Mouse (Mus musculus) kidney, postnatal 10 days (tissue): ENCODE data around the gene Fibp.

Experiments used
- DNase-seq: peaks from one replicate; pipeline ENCODE4 v3.0.0; 2021; ENCODE audit warnings: mixed read lengths

Gene Fibp

DNA sequence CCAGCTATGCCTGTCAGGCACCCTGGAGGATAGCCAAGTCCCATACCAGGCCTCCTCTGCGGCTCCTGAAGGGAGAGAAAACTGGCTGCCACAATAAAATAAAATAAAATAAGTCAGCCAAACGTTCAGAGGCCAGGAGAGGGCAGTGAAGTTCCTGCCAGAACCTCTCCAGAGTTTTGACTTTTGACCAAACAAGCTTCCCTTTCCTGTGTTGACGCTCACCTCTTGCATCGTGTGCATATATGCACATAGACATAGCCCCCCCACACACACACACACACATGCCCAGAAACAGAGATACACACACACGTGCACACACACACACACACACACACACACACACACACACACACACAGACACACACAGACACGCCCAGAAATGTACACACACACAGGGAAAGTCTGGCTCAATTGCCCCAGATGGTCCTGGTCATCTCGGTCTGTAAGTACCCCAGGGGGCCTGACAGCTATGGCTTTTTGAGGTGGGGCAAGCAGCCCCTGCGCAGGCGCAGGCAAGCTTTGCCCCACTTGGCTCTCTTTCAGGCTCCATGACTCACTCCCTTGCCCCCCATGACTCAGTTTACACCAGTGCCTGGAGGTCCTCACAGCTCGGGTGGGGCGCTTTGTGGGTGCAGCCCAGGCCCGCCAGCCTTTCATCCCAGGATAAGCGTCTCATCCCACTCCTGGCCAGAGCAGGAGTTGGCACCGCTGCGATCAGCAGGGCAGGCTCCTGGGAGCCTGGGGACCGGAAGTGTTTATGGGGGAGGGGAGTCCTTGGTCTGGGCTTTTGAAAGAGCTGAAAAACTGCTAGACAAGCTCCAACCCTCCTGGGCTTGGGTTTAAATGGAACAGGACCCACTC, 27.2 kb upstream of the Fibp start:
- DNase-seq = peak; percentile 77

DNA sequence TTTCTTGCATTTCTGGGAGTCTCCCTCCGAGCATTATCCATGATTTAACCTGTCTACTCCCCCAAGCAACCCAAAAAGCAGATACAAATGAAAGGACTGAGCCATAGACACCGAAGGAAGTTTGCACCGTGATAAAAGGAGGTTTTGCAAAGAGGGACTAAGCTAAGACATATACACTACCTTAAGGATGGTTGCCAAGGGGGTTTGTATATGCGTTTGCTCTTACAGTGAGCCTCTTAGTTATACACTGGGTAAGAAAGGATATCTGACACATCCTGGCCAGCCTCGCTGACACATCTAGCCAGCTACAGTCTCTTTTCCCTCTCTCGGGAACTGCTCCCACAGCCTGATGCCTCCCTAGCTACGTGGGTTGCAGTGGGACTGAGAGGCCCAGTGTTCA, 26.5 kb upstream of the Fibp start:
- no peak for DNase-seq

DNA sequence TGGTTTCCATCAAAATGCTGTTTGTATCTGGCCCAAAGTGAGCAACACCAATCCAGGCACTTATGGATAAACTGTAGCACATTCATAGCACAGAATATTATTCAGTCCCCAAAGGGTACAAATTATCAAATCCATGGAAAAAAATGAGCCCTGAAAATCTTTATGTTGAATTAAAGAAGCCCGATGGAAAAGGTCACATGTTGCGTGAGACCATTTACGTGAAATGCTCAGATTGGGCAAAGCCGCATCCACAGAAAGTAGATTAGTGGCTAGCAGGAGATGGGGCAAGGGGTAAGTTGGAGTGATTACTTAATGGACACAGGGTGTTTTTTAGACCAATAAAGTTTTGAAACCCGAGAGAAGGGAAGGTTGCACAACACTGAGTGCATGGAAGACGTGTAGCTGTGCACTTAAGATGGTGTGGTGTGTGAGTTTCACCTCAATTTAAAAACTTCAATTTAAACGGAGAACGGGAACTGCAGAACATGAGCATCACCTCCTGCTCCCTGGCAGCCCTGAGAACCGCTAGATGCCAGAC, 16.0 kb upstream of the Fibp start:
- DNase-seq = no peak

DNA sequence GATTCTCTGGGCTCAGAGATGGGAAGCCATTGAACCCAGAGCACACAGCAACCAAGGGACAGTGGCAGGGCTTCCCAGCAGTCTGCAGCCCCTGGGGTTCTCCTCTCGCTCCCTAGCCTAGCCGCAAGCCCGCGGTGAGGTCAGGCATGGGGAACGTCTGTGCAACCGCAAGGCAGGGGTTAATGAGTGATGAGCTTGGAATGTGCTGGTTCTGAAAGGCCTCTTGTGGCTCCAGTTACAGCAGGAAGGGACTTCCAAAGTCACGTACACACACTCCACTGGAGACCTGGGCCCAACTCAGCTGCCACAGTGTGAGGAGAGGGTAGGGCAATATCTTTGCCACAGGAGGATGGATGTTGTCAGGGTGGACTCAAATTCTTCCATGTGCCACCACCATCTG, 15.5 kb upstream of the Fibp start:
- DNase-seq = no peak

DNA sequence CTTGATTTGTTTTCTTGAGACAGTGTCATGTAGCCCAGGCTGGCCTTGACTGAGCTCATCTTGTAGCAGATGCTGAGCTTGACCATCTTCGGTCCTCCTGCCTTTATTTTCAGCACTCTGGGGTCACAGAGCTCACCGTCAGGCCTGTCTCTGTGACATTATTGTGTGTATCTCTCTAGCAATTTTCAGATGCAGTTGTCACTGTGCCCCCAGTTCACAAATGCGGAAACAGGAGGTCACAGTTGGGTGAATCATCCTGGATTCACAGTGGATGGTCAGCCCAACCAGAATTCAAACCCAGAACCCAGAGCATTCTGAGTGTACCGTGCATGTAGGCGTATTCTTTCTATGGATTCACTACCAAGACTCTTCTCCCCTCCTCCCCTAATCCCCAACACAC, 14.7 kb upstream of the Fibp start:
- DNase-seq = no peak

DNA sequence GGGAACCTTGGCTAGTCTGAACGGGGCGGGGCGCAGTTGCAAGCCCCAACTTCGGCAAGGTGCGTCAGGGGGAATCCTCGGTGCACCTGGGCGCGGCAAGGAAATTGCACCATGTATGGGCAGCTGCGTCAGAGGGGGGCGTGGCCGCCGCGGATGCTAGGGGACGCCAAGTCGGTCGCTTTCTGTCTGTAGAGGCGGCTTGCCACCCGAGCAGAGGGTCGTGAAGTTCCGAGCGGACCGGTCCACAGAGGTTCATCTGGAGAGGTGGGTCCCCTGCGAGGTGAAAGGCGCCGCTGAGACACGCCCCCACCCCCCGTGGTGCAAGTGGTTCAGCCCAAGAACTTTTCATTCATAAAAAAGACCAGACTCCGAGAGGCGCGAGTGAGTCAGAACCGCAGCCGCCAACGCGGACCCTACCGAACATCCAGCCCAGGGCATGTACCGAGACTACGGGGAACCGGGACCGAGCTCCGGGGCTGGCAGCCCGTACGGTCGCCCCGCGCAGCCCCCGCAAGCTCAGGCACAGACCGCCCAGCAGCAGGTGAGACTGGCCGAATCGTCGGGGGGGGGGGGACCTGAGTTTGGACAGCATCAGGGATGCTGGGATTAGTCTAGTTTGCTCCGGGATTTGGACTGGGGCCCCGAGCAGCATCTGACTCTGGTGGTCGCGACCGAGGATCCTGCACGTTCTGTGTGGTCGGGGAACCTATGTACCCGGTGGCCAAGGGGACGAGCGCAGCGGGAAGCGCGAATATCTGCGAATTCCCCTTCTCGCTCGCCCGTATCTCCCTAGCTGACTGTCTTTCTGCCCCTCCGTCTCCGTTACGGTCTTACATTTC, 12.7 kb upstream of the Fibp start, which contains the start of gene Fosl1:
TSS of gene Fosl1 (plus strand) at position 33 of the 839 bp plus-strand sequence.
- DNase-seq = peak; percentile 85

DNA sequence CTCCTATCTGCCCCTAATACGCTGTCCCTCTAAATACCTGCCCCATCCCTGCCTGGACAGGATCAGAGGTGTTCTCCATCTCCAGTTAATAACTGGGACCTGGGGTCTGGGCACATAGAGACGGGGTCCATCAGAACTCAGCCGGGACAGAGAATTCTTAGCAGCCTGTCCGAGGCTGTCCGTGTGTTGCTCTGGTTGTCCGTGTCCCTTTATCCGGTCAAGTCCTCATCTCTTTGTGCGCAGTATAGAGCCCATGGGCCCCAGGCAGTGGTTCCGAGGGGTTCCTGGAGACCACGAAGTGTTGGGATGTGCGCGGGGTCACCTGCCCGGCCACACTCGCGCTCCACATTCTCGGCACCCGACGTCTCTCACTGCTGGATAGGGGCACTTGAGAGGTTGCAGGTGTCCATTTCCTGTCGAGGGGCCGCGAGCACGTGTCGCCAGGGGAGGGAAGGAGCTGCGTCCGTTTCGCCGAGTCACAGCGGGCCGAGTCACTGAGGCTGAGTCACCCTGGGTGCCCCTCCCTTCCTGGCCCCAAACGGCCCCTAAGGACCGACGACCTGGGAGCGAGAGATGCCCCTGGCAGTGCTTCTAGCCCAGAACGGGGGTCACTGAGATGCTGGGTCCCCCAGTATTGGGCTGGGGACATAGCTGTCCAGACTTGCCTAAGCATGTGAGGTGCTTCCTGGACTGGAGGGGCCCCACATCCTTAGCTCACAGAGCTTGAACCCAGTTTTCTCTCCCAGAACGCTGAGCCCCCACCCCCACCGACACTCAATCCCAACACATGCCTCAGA, 11.9 kb upstream of the Fibp start:
- no peak for DNase-seq

DNA sequence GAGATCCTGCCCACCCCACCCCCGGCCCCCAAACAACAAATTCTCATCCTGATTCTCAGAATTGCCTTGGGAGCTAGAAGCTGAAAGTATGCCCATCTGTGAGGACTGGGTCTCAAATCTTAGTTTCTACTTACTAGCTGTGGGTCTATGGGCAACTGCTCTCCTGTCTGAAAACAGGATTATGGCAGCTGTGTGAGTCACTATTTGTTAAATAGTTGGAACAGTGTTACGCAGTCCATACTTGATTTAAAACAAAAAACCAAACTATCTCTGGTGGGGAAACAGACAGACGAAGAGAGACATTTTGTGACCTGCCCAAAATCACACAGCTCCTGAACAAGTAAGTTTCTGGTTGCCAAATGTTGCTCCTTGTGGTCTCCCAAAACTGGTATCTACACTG, 10.7 kb upstream of the Fibp start:
- no peak for DNase-seq

DNA sequence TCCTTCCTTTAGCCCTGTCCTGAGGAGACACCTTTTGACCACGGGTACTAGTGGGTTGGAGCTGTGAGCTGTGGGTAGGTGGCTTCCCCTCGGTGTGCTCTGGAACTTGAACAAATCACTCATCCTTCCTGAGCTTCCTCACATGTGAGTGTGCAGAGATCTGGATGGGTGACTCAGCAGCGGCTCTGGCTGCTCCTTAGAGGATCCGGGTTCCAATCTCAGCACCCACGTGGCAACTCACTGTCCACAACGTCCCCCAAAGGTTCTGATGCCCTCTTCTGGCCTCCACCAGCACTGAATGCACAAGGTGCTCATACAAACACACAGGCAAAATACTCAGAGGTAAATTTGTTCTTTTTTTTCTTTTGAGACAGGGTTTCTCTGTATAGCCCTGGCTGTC, 8.6 kb upstream of the Fibp start:
- no peak for DNase-seq

DNA sequence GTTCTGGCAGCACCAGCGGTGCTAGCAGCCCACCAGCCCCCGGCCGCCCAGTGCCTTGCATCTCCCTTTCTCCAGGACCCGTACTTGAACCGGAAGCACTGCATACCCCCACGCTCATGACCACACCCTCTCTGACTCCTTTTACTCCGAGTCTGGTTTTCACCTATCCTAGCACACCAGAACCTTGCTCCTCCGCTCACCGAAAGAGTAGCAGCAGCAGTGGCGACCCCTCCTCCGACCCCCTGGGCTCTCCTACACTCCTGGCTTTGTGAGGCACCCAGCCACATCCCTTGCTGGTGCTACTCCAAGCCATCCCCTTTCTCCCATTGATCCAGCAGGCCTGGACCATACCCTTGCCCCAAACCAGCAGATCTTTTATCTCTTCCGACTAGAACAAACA, 5.4 kb upstream of the Fibp start:
- no peak for DNase-seq

DNA sequence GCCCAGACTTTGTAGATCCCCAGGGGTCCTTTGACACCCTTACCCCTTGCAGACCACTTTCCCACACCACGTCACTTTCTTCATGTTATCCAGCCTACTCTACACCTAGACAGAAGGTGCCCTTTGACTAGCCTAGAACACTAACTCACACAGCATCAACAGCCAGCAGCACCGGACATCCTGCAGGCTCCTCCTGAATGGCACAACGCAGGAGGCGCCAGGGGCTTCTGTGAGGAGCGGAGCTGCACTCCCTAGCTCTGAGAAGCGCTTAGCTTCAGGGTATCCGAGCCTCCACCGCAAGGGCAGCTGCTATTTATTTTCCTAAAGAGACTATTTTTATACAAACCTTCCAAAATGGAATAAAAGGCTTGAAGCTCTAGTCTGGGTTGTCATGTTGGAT, 4.8 kb upstream of the Fibp start:
- no peak for DNase-seq

DNA sequence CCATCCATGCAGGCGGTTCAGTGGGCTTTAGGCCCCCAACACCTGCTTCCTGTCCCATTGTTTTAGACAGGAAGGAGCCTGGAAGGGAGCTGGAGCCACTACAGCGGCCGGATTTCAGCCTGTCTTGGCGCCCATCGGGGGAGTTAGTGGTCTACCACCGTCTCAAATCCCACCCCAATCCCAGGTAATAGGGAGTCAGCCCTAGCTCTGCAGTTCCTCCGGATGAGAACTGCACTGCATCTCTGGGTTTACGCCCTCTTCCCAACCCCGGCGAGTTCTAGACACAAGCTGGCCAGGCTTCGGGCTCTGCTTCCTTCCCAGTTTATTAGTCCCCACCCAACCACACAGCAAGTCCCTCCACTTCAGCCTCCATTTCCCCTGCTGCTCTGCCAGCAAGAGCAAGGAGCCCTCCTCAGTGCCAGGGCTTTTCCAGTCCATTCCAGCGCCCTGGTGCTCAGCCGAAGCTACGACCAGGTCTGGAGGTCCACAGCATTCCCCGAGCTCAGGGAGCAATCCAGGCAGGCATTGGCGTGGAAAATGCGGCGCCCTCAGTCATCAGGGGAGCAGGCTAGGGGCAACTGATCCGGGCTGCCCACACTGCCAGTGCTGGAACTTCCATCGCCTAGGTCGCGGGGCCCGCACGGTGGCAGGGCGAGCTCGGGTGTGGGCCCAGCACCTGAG, 4.0 kb upstream of the Fibp start:
- peak; percentile 67 for DNase-seq

DNA sequence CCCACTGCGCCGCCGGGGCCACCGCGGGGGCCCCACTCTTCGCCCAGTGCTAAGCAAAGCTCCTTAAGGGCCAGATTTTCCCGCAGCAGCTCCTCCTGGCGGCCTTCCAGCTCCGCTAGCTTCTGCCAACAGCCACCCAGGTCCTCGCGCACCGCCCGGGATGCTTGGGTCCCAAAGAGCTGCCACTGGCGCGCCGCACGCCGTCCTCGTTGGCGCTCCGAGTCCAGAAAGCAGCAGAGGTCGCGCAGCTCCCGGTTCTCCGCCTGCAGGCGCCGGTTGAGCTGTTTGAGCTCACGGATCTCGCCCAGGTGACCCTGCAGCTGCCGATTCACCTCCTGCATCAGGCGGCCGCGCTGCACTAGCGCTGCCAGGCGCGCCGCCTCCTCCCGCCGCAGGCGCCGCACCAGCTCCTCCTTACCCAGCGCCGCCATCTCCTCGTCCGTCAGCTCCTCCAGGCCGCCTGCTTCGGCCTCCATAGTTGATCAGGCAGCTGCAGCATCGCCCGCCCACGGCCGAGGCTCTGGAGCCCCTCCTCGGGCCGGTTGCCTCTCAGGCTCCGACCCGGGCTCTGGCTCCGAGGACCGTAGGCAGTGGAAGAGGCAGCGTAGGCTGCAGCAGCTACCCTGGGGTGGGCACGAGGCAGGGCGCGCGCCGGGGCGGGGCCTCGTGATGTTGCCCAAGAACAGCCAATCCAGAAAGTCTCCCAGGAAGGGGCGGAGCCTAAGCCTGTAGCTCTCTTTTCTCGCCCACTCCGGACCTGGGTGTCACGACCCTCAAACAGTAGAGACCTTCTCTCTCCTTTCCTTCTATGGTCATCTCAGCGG, 3.3 kb upstream of the Fibp start:
- peak; percentile 98 for DNase-seq

DNA sequence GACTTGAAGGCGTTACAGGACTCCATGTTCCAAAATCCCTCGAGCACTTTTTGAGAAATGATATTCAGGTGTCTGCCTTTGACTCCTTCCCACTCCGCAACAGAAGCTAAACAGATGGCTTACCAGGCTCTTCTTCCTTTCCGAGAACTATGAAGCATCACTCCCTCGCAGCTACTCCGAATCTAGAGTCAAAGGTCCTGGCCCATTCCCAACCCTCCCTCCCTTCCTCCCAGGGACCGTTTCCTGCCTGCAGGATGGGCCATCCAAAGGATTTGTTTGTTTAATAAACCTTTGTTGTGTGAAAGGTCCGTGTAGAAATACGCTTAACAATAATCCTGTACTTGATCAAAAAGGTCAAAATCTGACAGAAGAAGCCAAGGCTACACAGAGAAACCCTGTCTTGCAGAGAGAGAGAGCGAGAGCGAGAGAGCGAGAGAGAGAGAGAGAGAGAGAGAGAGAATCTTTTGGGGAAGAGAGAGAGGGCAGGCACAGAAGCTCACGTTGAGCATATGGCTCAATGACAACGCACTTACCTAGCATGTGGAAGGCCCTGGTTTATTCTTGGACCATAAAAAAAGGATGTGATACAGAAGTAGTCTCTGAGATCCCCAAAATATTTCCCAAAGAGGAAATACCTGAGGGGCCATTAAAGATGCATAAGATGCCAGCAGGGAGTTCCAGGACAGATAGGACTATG, 2.5 kb upstream of the Fibp start, which contains the start of gene Ccdc85b:
TSS of gene Ccdc85b (minus strand) at position 149 of the 697 bp plus-strand sequence.
- peak; percentile 71 for DNase-seq

DNA sequence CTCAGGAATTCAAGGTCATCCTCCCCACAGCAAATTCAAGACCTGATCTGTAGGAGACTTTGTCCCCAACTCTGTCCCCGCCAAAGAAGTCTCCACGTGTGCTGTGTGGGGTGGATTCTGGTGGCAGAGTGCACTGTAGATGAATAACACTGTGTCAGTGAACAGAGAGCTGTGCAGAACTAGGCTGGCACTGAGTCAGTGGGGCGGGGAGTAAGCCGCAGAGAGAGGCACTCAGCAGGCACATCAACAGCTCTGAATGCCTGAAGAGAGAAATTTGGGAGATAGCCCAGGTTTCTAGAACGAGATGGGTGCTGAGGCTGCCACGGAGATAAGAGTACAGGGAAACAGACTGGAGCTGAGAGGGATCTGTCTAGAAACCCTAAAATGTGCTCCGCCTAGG, 1.4 kb upstream of the Fibp start:
- no peak for DNase-seq

DNA sequence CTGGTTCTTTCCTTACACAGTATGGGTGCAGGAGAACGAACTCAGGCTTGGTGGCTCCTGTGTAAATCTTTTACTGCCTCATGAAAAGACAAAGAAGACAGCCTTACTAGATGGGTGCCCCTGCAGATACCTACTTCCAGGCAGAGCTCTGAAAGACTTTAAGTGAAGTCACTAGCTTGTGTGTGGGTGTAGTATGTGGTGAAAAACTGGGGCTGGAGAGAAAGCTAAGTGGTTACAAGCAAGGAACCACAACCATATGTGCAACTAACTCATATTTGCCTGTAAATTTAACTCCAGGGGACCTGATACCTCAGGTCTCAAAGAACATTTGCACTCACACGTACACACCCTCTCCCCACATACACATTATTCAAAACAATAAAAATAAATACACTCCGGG, 519 bp upstream of the Fibp start:
- no peak for DNase-seq

DNA sequence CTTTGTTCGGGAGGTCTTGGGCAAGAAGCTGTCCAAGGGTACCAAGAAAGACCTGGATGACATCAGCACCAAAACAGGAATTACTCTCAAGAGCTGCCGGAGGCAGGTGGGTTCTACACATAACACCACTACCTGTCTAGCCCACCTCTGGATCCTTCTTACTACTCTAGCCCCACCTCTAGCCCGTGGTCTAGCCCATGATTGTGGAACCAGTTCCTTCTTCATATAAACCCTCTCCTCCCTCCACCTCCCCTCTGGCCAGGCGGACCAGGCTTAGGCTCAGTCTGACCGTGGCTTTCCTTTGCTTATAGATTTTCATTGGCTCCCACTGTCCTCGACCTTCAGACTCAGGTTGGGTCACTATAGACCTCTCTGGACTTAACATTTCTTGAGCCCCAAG, 996 bp downstream of the Fibp start:
- no peak for DNase-seq

DNA sequence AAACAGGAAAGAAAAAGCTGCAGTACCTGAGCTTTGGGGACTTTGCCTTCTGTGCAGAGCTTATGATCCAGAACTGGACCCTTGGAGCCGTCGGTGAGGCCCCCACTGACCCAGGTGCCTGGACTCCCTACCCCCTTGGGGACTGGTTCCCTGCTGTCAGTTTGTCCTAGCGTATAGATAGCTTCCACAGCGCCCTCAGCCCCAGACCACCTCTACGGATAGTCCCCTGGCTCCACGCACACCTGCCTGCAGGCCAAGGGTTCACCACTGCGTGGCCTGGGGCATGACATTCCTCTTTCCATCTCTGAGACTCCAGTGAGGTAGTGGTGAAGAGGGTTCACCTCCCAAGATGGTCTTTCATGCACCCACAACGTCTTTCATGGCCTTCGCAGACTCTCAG, 2.8 kb downstream of the Fibp start:
- DNase-seq = no peak

DNA sequence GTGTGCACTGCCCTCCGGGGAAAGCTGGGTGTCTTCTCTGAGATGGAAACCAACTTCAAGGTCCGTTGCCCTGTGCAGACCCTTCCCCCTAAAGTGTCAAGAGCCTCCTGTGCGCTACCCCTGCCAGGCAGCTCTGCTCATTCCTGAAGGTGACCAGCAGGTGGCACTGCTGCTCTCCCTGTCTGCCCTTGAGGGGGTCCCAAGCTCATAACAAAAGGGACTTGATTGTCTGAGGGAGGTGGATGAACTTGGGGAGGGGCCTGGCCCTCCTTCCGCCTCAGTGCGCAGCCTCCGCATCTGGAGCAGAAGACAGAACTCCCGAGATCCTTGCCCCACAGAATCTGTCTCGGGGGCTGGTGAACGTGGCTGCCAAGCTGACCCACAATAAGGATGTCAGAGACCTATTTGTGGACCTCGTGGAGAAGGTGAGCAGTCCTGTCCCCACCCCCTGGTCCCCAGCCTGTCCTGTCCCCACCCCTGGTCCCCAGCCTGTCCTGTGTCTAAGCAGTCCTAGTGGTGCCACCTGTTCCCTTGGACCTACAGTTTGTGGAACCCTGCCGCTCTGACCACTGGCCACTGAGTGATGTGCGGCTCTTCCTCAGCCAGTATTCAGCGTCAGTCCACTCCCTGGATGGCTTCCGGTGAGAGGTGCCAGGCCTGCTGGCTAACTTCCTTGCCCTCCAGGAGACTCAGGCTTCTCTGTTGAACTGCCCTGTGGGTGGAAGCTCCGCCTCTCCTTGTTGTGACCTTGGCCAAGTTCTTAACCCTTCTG, 3.6 kb downstream of the Fibp start:
- DNase-seq = peak; percentile 77

DNA sequence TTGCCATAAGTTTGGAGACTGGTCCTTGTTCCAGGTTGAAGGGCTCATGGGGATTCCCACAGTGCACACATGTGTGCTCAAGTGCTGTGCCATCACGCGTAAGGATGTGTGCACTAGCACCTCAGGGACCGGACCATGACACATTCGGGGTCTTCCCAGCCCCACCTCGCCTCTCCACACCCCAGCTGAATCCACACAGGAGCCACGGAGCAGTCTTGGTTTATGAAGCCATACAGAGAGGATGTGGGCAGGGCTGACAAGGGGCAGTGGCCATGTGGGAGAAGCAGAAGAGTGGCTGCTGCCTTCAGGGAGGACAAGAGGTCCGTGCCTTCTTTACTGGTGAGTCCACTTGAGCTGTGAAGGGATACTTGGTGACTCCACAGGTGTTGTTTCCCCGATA, 4.6 kb downstream of the Fibp start:
- no peak for DNase-seq
